Mouse (Mus musculus): ENCODE results near the gene Rgs11. TPM values are rescaled to one million over a fixed set of nuclear protein-coding genes. Genes with fewer than 3 reads are reported as not detected.

Gene Rgs11
- polyA plus RNA-seq (2012; rRNA removed) = 9.7 and 15.0 TPM in 2 replicates

DNA sequence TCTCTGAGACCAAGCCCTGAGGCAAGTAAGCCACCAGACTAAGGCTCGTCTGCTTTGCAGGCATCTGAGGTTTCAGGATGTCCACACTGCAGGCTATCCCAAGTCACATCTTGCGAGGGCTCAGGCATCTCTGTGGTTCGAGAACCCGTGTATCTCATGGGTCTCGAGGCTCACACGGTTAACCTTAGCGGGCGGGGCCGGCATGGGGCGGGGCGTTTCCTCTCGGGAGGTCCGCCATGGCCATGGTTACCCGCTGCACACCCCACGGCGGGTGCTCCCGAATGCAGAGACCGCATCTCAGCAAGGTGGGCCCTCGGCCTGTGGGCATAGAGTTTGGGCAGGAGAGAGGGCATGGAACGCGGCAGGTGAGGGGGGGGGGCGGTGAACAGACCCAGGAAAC is at the start of gene Rgs11:
Gene Rgs11, plus strand, starts transcription at position 215 of the 400 bp plus-strand sequence.

DNA sequence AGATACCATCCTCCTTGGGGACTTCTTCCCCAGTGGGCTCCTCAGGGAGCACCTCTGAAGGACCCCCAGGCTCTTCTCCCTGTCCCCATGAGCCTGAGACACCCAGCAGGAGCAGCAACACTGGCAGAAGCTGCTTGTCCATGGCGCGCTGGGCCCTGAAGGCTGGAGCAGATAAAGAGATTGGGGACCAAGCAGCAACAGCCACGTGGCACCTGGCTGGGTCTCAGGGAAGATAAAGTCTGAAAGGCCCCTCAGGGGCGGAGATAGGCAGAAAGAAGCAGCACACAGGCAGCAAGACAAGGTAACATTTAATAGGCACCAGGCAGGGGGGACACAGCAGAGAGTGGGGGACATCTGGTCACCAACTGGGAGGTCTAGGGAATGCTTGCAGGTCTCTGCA is 3.9 kb upstream of the Rgs11 start, which contains the start of gene Pdia2:
Gene Pdia2, minus strand, starts transcription at position 196 of the 400 bp plus-strand sequence.

DNA sequence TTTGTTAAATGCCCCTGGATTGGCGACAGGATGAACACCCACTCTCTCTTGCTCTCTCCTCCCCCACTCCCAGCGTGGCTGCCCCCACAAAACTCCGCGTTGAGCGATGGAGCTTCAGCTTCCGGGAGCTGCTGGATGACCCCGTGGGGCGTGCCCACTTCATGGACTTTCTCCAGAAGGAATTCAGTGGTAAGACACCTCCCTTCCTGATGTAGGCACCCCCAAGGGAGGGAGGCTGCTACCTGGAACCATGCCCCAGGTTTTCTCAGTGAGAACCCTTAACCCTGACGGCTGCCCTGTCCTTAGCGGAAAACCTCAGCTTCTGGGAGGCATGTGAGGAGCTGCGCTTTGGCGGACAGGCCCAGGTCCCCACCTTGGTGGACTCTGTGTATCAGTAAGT is 4.9 kb downstream of the Rgs11 start, which contains the start of gene Arhgdig:
Gene Arhgdig, minus strand, starts transcription at position 101 of the 400 bp plus-strand sequence.

DNA sequence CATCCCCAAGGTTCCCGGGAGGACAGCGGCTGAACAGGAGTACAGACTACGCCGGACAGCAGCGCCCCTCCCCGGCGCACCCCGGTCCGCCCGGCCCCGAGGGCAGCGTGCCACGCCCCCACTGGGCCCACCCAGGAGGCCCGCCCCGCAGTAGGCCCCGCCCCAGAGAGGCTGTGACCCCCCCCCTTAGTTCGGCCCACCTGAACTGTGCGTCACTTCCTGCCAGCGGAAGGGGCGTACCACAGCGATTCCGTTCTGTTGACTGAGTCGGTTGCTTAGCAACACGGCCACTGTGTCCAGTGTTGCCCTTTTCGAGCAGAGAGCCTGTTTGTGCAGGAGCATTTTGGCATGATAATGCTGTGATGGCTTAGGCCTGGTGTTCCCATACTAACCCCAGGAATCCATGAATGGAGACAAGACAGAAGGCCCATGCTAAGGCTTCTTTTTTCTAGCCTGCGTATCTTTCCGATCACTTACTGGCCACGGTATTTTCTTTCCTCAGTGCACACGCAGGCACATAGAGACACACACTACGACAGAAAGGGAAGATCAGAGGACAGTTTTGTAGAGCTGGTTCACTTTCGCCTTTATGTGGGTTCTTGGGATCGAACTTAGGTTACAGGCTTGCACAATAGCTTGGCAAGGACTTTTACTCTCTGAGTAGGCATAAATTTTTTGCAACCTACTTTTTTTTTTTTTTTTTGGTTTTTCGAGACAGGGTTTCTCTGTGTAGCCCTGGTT is 41.5 kb downstream of the Rgs11 start, which contains the start of gene Fam234a:
Gene Fam234a, minus strand, starts transcription at position 142 of the 741 bp plus-strand sequence.

DNA sequence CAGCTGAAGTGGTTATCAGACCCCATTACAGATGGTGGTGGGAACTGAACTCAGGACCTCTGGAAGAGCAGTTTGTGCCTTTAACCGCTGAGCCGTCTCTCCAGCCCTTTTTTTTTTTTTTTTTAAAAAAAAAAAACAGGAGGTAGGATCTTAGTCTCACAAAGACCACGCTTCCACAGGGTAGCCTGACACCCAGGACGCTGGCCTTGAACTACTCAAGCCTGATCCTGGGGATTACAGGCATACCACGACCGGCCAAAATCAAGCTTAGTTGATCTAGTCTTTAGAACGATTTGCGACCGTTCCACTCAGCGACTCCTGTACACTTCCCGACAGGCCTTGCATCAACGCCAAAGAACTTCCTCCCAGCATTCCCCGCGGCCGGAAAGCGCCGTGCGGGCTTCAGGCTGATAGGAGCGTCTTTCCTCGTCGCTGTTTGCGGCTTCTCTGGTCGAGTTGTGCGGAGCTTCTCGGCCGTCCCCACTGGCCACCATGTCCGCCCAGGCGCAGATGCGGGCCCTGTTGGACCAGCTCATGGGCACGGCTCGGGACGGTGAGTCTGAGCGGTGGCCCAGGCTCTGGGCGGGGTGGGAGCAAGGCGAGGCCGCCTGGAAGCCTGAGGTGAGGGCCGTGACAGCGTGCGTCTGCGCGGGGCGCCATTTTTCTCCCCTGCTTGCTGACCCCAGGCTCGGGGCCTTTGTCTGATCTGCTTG is 49.9 kb downstream of the Rgs11 start, which contains the start of gene Luc7l:
Gene Luc7l, plus strand, starts transcription at position 358 of the 713 bp plus-strand sequence.

Other genes starting within 250 kb of the Rgs11 start
- 43.8 and 45.6 TPM in 2 replicates for gene Capn15, start 217.2 kb upstream of the Rgs11 start, polyA plus RNA-seq (2012; rRNA removed)
- gene Rab11fip3, start 133.4 kb upstream of the Rgs11 start, polyA plus RNA-seq (2012; rRNA removed) = 64.6 and 66.8 TPM in 2 replicates
- 24.3 and 26.7 TPM in 2 replicates for gene Decr2, start 112.6 kb upstream of the Rgs11 start, polyA plus RNA-seq (2012; rRNA removed)
- 55.0 and 61.3 TPM in 2 replicates for gene Nme4, start 107.3 kb upstream of the Rgs11 start, polyA plus RNA-seq (2012; rRNA removed)
- 10.1 and 10.5 TPM in 2 replicates for gene Tmem8, start 89.7 kb upstream of the Rgs11 start, polyA plus RNA-seq (2012; rRNA removed)
- gene Mrpl28, start 79.5 kb upstream of the Rgs11 start, polyA plus RNA-seq (2012; rRNA removed) = 104 and 109 TPM in 2 replicates
- 32.0 and 32.3 TPM in 2 replicates for gene Axin1, start 64.3 kb upstream of the Rgs11 start, polyA plus RNA-seq (2012; rRNA removed)
- 0.05 and 0.09 TPM in 2 replicates for gene Pdia2, start 3.9 kb upstream of the Rgs11 start, polyA plus RNA-seq (2012; rRNA removed)
- gene Arhgdig, start 4.8 kb downstream of the Rgs11 start, polyA plus RNA-seq (2012; rRNA removed) = 29.0 and 41.3 TPM in 2 replicates
- 23.6 and 29.9 TPM in 2 replicates for gene Fam234a, start 41.3 kb downstream of the Rgs11 start, polyA plus RNA-seq (2012; rRNA removed)
- gene Luc7l, start 49.9 kb downstream of the Rgs11 start, polyA plus RNA-seq (2012; rRNA removed) = 117 and 119 TPM in 2 replicates
- 6.9 and 7.0 TPM in 2 replicates for gene Neurl1b, start 211.9 kb downstream of the Rgs11 start, polyA plus RNA-seq (2012; rRNA removed)

Data from central nervous system, embryonic 14 days (tissue).